Mouse (Mus musculus) hindbrain, embryonic 16.5 days (tissue): ENCODE results near the gene Meioc. TPM values are rescaled to one million over a fixed set of nuclear protein-coding genes. Genes with fewer than 3 reads are reported as not detected.

Experiments used
- ATAC-seq: fragments of 200-750 bp; cut with Nextera tagmentation; 2 replicates; pipeline ENCODE4 v1.8.0; 2017; ENCODE audit warnings: moderate TSS enrichment, moderate library complexity
- H3K27ac ChIP-seq: fragments of 300-500 bp; sonication (generic); 2 replicates; pipeline ENCODE4 v1.5.1; 2014; ENCODE audit warnings: low read depth, mild to moderate bottlenecking, control low read depth, low read length, moderate library complexity
- H3K27me3 ChIP-seq: fragments of 300-500 bp; sonication (generic); replicated peaks from 2 replicates; pipeline ENCODE4 v1.6.1; 2014; ENCODE audit warnings: low read length; ENCODE audit not compliant: control insufficient read depth, insufficient read depth
- H3K36me3 ChIP-seq: fragments of 300-500 bp; sonication (generic); 2 replicates; pipeline ENCODE4 v1.6.1; 2014; ENCODE audit warnings: mild to moderate bottlenecking, low read length, moderate library complexity, mixed read lengths; ENCODE audit not compliant: control insufficient read depth, insufficient read depth
- H3K4me1 ChIP-seq: fragments of 300-500 bp; sonication (generic); 2 replicates; pipeline ENCODE4 v1.6.1; 2014; ENCODE audit warnings: low read depth, low read length; ENCODE audit not compliant: control insufficient read depth, insufficient read depth
- H3K4me2 ChIP-seq: fragments of 300-500 bp; sonication (generic); 2 replicates; pipeline ENCODE4 v1.6.1; 2014; ENCODE audit warnings: mild to moderate bottlenecking, low read length, control low read depth, moderate library complexity
- H3K4me3 ChIP-seq: fragments of 300-500 bp; sonication (generic); 2 replicates; pipeline ENCODE4 v1.5.1; 2014; ENCODE audit warnings: mild to moderate bottlenecking, low read length, control low read depth, moderate library complexity
- H3K9ac ChIP-seq: fragments of 300-500 bp; sonication (generic); 2 replicates; pipeline ENCODE4 v1.6.1; 2014; ENCODE audit warnings: low read depth, mild to moderate bottlenecking, control low read depth, low read length, moderate library complexity
- H3K9me3 ChIP-seq: fragments of 300-500 bp; sonication (generic); 2 replicates; pipeline ENCODE4 v1.6.1; 2014; ENCODE audit warnings: mild to moderate bottlenecking, low read length, moderate library complexity; ENCODE audit not compliant: control insufficient read depth
- WGBS: fragments of 180-500 bp; shearing (Covaris S2); extraction: QIAGEN DNeasy Blood & Tissue Kit; methylation state at CpG from one replicate; pipeline ENCODE4 v1.1.7; 2014; 5-methylcytosine and 5-hydroxymethylcytosine counted together
- polyA plus RNA-seq: library from polyadenylated mRNA; unstranded; fragments of >200 nt; fragmentation: Nextera tagmentation; extraction: Ambion mirVana; gene quantifications from 2 replicates; pipeline ENCODE4 v1.2.1, GENCODE M21; 2015

Meioc gene
- polyA plus RNA-seq, 1 experiment from 2014 or later: 0.15 TPM

DNA sequence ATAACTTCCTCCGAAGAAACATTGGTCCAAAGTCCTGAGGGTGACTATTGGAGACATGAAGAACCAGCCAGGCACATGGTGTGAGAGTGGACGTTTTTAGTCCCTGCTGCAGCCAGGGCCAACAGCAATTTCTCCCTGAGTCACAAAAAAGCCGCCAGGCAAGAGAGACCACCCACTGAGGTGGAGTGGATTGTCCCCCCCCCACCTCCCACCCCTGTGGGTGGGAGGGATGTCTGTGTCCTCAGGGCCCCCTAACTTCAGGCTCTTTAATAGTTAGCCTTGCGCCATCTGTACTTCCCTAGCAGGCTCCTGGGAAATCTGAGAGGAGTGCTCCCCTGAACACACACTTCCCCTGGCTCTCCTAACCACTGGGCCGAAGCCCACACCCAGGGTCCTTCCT lies 32.3 kb upstream of the Meioc start:
- no peak overlapping the region for H3K4me3 ChIP-seq
- no peaks in the 10 kb centered on the region; the same call in 1 of the 2 replicates for H3K27me3 ChIP-seq
- H3K4me1 ChIP-seq: no peaks in the 10 kb centered on the region
- WGBS: 33% methylated on average over 5 of the region's 5 CpGs
- no peak for ATAC-seq
- no peak overlapping the region for H3K9ac ChIP-seq
- no peak overlapping the region for H3K27ac ChIP-seq
- H3K9me3 ChIP-seq: no peaks in the 10 kb centered on the region
- no peaks in the 10 kb centered on the region for H3K36me3 ChIP-seq
- H3K4me2 ChIP-seq: no peak overlapping the region

DNA sequence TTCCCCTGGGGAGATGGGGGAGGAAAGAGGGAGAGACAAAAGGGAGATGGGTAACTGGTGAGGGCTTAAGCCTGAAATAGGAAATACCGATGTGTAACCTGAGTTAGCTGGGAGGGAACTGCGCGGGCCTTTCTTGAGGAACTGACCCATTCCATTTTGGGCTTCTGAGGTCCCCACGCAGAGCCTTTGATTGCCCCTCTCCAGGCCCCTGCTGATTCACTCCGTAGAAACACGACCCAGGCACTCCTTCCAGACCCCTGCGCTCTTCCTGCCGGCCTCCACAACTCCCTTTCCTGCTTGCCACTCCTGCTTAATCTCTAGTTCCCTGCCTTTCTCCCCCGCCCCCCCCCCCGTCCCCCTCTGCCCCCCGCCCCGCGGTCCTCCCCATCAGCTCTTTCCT lies 30.8 kb upstream of the Meioc start:
- no peaks in the 10 kb centered on the region for H3K9me3 ChIP-seq
- H3K9ac ChIP-seq: no peak overlapping the region
- H3K4me3 ChIP-seq: no peak overlapping the region; the same call in 1 of the 2 replicates
- H3K4me1 ChIP-seq: no peaks in the 10 kb centered on the region
- no peaks in the 10 kb centered on the region; the same call in 1 of the 2 replicates for H3K27me3 ChIP-seq
- ATAC-seq: no peak
- H3K27ac ChIP-seq: no peak overlapping the region
- no peaks in the 10 kb centered on the region for H3K36me3 ChIP-seq
- H3K4me2 ChIP-seq: peak overlapping the region; percentile 44
- WGBS: 6% methylated on average over 11 of the region's 13 CpGs

DNA sequence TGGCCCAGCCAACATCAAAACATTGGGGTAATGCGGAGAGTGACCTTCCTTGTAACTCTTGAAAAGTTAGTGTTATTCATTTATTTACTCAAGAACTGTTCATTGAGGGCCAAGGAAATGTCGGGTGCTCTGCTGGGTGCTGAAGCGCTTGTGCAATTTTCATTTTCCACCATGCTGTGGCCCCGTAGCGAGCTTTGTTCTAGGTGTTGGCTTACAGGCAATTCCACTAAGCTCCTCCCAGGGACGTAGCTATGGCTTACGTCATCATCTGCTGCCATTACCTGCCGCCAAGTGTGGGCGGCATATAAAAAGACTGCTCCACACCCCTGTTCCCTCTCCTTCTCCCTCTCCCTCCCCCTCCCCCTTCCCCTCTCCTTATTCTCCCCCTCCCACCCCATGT lies 30.1 kb upstream of the Meioc start:
- Histone ChIP-seq H3K27ac (no peak overlapping the region), H3K27me3 (no peaks in the 10 kb centered on the region; the same call in 1 of the 2 replicates), H3K4me3 (peak overlapping the region; percentile 14), H3K4me1 (no peaks in the 10 kb centered on the region), H3K36me3 (no peaks in the 10 kb centered on the region), H3K9ac (peak overlapping the region; percentile 35; the same call in 1 of the 2 replicates), H3K9me3 (no peaks in the 10 kb centered on the region), H3K4me2 (peak overlapping the region; percentile 44)
- 20% methylated on average over 9 of the region's 9 CpGs for WGBS
- ATAC-seq: peak; percentile 54; the same call in 1 of the 2 replicates

DNA sequence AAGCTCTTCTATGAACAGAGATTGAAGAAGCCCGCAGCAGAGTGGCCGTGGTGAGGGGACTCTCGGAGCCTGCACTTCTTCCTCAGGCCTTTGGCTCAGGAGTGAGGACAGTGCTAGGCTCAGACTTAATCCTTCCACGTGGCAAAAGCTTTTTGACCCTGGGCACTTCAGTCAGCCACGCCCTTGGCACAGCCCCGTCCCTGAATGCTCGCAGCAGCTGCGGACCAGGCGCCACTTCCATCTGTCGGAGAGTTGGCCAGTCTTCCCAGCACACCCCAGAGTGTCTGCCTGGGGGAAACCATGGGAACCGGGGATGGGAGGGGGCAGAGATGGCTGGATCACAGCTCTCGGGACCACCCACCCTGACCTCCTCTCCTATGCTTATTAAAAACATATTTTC lies 26.6 kb upstream of the Meioc start:
- Histone ChIP-seq H3K9ac (no peak overlapping the region), H3K27me3 (no peaks in the 10 kb centered on the region; the same call in 1 of the 2 replicates), H3K27ac (no peak overlapping the region), H3K4me2 (no peak overlapping the region), H3K4me3 (no peak overlapping the region), H3K36me3 (no peaks in the 10 kb centered on the region), H3K4me1 (no peaks in the 10 kb centered on the region), H3K9me3 (no peaks in the 10 kb centered on the region)
- WGBS: 31% methylated on average over 12 of the region's 12 CpGs
- peak; percentile 71; the same call in 1 of the 2 replicates for ATAC-seq

DNA sequence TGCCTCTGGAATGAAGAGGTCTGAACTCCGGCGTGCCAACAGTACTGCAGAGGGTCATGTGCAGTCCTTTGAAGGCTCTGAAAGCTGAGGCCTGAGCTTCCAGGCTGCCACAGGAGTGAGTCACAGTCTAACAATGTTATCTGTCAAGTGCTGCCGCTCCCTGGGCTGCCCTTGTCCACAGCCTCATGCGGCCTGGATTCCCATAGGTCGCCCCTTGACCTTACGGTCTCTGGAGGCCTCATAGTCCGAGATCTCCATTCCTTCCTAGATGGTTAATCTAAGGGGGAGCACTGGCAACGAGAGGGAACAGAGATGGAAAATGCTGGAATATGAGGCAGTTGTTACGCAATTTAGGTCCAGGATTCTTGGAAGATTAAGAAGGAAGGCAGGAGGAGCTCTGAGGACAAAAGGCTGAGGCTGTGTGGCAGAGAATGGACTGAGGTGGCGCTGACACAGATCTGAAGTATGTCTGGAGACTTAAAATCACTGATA lies 19.6 kb upstream of the Meioc start:
- no peaks in the 10 kb centered on the region for H3K9me3 ChIP-seq
- H3K27ac ChIP-seq: no peak overlapping the region
- no peaks in the 10 kb centered on the region for H3K36me3 ChIP-seq
- 55% methylated on average over 10 of the region's 10 CpGs for WGBS
- no peak overlapping the region for H3K4me2 ChIP-seq
- no peaks in the 10 kb centered on the region for H3K4me1 ChIP-seq
- no peak for ATAC-seq
- no peak overlapping the region for H3K9ac ChIP-seq
- no peaks in the 10 kb centered on the region for H3K27me3 ChIP-seq
- no peak overlapping the region for H3K4me3 ChIP-seq

DNA sequence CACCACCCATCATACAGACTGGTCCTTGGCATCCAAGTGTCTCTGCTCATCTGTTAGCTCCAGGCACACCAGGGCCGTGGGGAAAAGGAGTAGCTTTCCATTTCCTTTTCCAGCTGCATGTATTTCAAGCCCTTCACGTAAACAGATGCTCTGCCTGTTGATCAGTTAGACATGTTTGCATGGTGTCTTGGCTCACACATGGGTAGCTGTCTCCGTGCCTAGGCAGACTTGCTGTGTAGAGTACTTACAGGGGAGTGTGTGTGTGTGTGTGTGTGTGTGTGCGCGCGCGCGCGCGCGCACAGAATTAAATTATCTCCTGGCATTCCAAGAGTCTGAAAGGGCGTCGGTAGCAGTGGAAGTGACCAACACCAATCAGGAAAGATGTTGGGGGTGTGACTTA lies 17.3 kb upstream of the Meioc start:
- Histone ChIP-seq H3K36me3 (no peaks in the 10 kb centered on the region), H3K9ac (no peak overlapping the region), H3K27me3 (no peaks in the 10 kb centered on the region), H3K4me2 (no peak overlapping the region), H3K27ac (no peak overlapping the region), H3K4me3 (no peak overlapping the region), H3K9me3 (no peaks in the 10 kb centered on the region), H3K4me1 (no peaks in the 10 kb centered on the region)
- ATAC-seq: no peak
- 85% methylated on average over 13 of the region's 13 CpGs for WGBS

DNA sequence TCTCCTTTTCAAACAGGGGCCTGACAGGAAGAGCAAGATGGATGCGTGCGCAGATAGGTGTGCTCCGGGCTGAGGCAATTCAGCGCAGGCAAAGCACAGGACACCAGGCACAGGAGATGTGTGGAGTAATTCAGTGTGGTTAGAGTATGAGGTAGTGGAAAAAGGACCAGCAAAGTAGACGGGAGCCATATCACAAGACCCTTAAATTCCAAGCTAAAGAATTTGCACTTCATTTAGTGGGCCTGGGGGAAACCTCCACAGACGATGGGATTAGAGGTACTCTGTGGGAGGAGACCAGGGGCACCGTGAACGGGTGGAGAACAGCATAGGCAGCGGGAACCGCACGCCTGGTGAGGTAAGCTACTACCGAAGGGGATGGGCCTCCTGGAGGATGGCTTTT lies 15.6 kb upstream of the Meioc start:
- 85% methylated on average over 12 of the region's 12 CpGs for WGBS
- Histone ChIP-seq H3K27ac (no peak overlapping the region), H3K4me1 (no peaks in the 10 kb centered on the region), H3K36me3 (no peaks in the 10 kb centered on the region), H3K4me2 (no peak overlapping the region), H3K4me3 (no peak overlapping the region), H3K27me3 (no peaks in the 10 kb centered on the region), H3K9ac (no peak overlapping the region), H3K9me3 (no peaks in the 10 kb centered on the region)
- no peak for ATAC-seq

DNA sequence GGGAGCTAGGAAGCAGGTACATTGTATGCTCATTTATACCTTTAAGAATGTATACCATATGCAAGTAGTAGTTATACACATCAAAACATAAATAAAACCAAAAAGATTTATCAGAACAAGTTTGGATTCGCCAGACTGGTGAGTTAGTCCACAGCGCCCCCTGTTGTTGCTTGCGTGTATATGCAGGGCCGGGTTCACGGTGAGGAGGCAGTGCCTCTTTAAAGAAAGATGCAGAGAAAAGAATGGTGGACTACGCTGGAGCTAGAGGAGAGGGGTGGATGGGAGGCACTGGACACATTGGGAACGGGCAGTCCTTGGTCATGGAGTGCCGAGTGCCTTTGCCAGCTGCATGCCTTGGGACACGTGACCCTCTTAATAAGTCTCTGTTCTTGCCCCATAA lies 12.1 kb upstream of the Meioc start:
- no peaks in the 10 kb centered on the region for H3K9me3 ChIP-seq
- H3K36me3 ChIP-seq: no peaks in the 10 kb centered on the region
- H3K9ac ChIP-seq: no peak overlapping the region
- no peaks in the 10 kb centered on the region for H3K4me1 ChIP-seq
- H3K27ac ChIP-seq: no peak overlapping the region
- no peak overlapping the region; the same call in 1 of the 2 replicates for H3K4me2 ChIP-seq
- H3K4me3 ChIP-seq: no peak overlapping the region
- WGBS: 3% methylated on average over 9 of the region's 9 CpGs
- ATAC-seq: no peak
- no peaks in the 10 kb centered on the region for H3K27me3 ChIP-seq

DNA sequence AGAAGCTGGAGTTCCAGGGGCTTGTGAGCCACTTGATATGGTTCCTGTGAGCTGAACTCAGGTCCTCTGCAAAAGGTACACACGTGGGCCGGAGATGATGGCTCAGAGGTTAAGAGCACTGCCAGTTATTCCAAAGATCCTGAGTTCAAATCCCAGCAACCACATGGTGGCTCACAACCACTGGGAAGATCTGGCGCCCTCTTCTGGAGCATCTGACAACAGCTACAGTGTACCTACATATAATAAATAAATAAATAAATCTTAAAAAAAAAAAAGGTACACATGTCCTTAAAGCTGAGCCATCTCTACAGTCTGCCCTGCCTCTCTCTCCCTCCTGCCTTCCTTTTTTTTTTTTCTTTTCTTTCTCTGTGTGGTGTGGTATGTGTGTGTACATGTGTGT lies 10.7 kb upstream of the Meioc start:
- no peaks in the 10 kb centered on the region for H3K27me3 ChIP-seq
- H3K9ac ChIP-seq: no peak overlapping the region
- H3K4me1 ChIP-seq: no peaks in the 10 kb centered on the region
- no peaks in the 10 kb centered on the region for H3K36me3 ChIP-seq
- no peaks in the 10 kb centered on the region for H3K9me3 ChIP-seq
- ATAC-seq: no peak
- WGBS: 67% methylated on average over 3 of the region's 3 CpGs
- no peak overlapping the region for H3K27ac ChIP-seq
- no peak overlapping the region for H3K4me2 ChIP-seq
- H3K4me3 ChIP-seq: no peak overlapping the region

DNA sequence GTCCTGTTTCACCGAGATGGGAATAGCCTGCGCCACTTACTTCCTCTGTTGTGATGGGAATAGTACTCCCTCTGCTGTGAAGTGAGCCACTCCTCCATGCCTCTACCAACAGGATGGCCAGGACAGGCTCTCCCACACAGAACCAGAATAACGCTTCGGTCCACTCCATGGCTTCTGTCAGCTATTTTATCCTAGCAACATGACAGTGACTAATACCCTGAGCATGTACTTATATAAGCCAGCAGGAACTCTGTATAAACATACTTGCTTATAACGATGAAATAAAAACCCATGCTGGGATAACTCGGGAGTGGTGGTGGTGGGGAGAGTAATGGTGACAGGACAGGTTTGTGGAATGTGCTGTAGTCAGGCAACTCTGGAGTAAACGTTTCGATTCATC lies 7.6 kb upstream of the Meioc start:
- Histone ChIP-seq H3K9ac (no peak overlapping the region), H3K4me2 (no peak overlapping the region), H3K27ac (no peak overlapping the region), H3K36me3 (no peaks in the 10 kb centered on the region), H3K27me3 (no peaks in the 10 kb centered on the region), H3K4me1 (no peaks in the 10 kb centered on the region), H3K4me3 (no peak overlapping the region), H3K9me3 (no peaks in the 10 kb centered on the region)
- 78% methylated on average over 8 of the region's 8 CpGs for WGBS
- no peak for ATAC-seq
